Mouse (Mus musculus) ES-E14 (cell line): Measurements from ENCODE around the gene Rita1.

Source experiments
- CHD2 ChIP-seq: IDR thresholded peaks from 2 replicates; pipeline ENCODE4 v1.6.1; 2014; ENCODE audit warnings: mild to moderate bottlenecking, low read depth, low read length, inconsistent platforms
- HCFC1 ChIP-seq: IDR thresholded peaks from 2 replicates; pipeline ENCODE4 v1.6.1; 2012; ENCODE audit warnings: low read length, inconsistent platforms, borderline replicate concordance; ENCODE audit not compliant: insufficient read depth
- MAFK ChIP-seq: IDR thresholded peaks from 2 replicates; pipeline ENCODE4 v1.6.1; 2014; ENCODE audit warnings: mild to moderate bottlenecking, low read depth, low read length, inconsistent platforms; ENCODE audit not compliant: insufficient read depth
- ZC3H11A ChIP-seq: IDR thresholded peaks from 2 replicates; pipeline ENCODE4 v1.6.1; 2012; ENCODE audit warnings: low read depth, mild to moderate bottlenecking, inconsistent platforms, low read length, borderline replicate concordance
- ZNF384 ChIP-seq: IDR thresholded peaks from 2 replicates; pipeline ENCODE4 v1.6.1; 2012; ENCODE audit warnings: low read depth, low read length, inconsistent platforms

- TF ChIP-seq ZC3H11A (no peak), MAFK (no peak), HCFC1 (no peak), CHD2 (no peak), ZNF384 (no peak)
Measured at GRCm38 (mm10) chr5:120635633-120636032, 23.2 kb upstream of the Rita1 start.
